Mouse (Mus musculus): ENCODE data around the gene Mical1. TPM values are rescaled to one million over a fixed set of nuclear protein-coding genes. Genes with fewer than 3 reads are reported as not detected.

Mical1 gene
- total RNA-seq, 2 experiments from 2014 or later: 5.9 to 6.9 TPM

DNA sequence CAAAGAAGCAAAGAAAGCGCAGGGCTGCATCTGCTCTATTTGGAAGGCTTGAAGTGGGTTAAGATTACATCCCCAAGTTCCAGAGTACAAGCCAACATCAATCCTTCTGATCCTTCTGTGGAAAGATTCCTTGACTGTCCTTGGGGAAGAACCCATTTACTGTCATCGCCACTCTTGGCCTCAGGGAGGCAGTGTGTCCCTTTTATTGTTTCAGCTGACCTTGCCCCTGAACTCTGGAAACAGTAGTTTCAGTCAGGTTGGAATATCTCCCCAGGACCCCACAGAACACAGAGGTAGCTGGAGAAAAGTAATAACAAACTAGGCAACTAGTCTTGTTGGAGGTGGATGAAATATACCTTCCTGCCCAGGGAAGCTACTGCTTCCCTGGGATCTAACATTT, 33.0 kb downstream of the Mical1 start:
- no peak overlapping the region for H3K4me3 ChIP-seq
- no peak for DNase-seq
- H3K27ac ChIP-seq: no peak overlapping the region
- intact Hi-C loops (cut with DNase I): loop anchor here (5.0 to 10.0 kb wide), 3 partner anchors 74 to 507 kb away; partner anchors contain the start of genes Ak9 and Fig4
- peak; percentile 57 for TF ChIP-seq CTCF (IDR thresholded peaks at IDR 0.05)

- Histone ChIP-seq H3K27ac (no peak overlapping the region), H3K4me3 (no peak overlapping the region)
- DNase-seq: no peak
- no peak for TF ChIP-seq CTCF (IDR thresholded peaks at IDR 0.05)
- intact Hi-C loops (cut with DNase I): loop anchor here (10.0 kb wide), 1 partner anchor 290 kb away; the partner anchor contains the start of genes Cep57l1 and Sesn1
These were observed 38.2 kb downstream of the Mical1 start for GRCm38 (mm10) chr10:41514301-41514700.

DNA sequence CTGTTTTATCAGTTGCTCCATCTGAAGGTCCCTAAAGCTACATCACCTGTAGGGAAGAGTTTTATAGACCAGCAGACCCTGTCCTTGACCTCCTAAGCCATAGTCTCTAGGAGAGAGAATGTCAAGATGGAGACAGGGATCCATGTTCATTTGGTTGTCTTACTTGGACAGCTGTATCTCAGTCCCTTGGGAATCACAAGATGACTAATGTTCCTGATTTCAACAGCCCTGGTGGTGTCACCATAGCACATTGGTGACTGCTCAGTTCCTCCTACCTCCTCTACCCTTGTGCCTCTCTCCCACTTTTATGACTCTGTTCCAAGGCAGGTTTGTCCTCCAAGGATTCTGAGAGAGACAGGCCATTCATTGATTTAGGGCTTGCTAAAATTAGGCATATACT, 38.8 kb downstream of the Mical1 start:
- Histone ChIP-seq H3K4me3 (no peak overlapping the region), H3K27ac (no peak overlapping the region)
- intact Hi-C loops (cut with DNase I): loop anchor here (10.0 kb wide), 1 partner anchor 290 kb away; the partner anchor contains the start of genes Cep57l1 and Sesn1
- DNase-seq: no peak
- no peak for TF ChIP-seq CTCF (IDR thresholded peaks at IDR 0.05)

DNA sequence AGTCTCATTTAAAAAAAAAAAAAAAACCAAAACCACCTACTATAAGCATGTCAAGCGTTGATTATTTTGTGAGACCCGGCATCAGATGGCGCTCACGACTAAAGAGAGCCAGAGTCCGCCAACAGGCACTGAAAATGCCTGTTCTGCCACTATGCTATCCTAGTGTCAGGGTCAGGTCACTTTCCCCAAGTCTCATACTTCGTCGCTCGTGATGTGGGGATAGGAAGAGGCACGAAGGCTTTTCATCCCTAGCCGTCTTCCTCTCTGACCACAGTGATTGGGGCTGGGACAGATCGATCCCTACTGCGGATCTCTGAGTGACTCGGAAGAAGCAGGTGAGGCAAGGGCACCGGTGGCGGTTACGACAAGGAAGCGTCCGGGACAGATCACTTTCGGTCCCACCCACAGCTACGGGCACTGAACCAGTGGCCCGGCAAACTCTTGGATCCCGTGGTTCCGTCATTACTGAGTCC, 42.4 kb downstream of the Mical1 start:
- Histone ChIP-seq H3K4me3 (peak overlapping the region; percentile 93), H3K27ac (peak overlapping the region; percentile 100)
- peak; percentile 83 for DNase-seq
- TF ChIP-seq CTCF (IDR thresholded peaks at IDR 0.05): peak; percentile 73
- intact Hi-C loops (cut with DNase I): loop anchor here (1.0 to 10.0 kb wide), 3 partner anchors 80 to 286 kb away; partner anchors contain the start of genes Cep57l1 and Sesn1

DNA sequence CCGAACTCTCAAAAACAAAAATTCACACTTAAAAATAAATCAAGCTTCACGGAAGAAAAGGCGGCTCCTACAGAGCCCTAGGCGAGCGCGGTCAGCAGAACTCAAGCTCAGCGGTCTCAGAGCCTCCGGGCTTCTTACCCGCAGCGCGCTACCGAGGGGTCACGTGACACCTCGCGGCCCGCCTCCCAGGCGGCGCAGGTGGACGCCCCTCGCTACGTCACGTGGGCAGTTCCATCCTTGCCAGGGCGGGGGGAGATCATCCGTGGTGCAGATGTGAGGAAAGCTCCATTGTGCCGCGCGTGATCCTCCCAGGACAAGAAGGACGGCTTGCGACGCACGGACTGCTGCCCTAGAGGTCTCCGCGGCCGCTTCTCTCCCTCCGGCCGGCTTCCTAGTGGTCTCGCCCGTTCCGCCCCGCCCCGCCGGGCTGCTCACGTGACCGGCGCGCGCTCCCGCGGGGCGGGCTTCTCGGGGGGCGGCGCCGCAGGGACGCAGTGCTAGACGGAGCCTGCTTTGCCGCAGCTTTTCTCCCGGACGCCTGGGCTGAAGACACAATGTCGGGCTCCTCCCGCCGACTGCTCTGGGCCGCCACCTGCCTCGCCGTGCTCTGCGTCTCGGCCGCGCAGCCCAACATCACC, 43.0 kb downstream of the Mical1 start, which contains the start of gene Cd164:
Gene Cd164, plus strand, starts transcription at position 434 of the 638 bp plus-strand sequence.
- H3K4me3 ChIP-seq: peak within 1 kb of the TSS; percentile 93
- TF ChIP-seq CTCF (IDR thresholded peaks at IDR 0.05): no peak
- intact Hi-C loops (cut with DNase I): loop anchor here (1.0 to 10.0 kb wide), 3 partner anchors 80 to 286 kb away; partner anchors contain the start of genes Cep57l1 and Sesn1

GRCm38 (mm10) chr10:41519640-41520409, 43.7 kb downstream of the Mical1 start:
- H3K27ac ChIP-seq: peak overlapping the region; percentile 100
- peak; percentile 81 for DNase-seq
- no peak for TF ChIP-seq CTCF (IDR thresholded peaks at IDR 0.05)
- intact Hi-C loops (cut with DNase I): loop anchor here (2.0 to 10.0 kb wide), 2 partner anchors 79 to 285 kb away; partner anchors contain the start of genes Cep57l1 and Sesn1
- H3K4me3 ChIP-seq: peak overlapping the region; percentile 93

More for the DNA sequence above, 43.0 kb downstream of the Mical1 start, which contains the start of gene Cd164:
- peak; percentile 96 for DNase-seq
- H3K27ac ChIP-seq: peak within 1 kb of the TSS; percentile 100

GRCm38 (mm10) chr10:41520410-41520673, 44.2 kb downstream of the Mical1 start:
- Histone ChIP-seq H3K4me3 (peak overlapping the region; percentile 93), H3K27ac (peak overlapping the region; percentile 100)
- intact Hi-C loops (cut with DNase I): no loop called here
- no peak for TF ChIP-seq CTCF (IDR thresholded peaks at IDR 0.05)
- DNase-seq: no peak

GRCm38 (mm10) chr10:41523386-41523785, 47.3 kb downstream of the Mical1 start:
- DNase-seq: no peak
- no peak overlapping the region for H3K4me3 ChIP-seq
- H3K27ac ChIP-seq: peak overlapping the region; percentile 4; the same call in 1 of the 2 replicates
- intact Hi-C loops (cut with DNase I): no loop called here
- no peak for TF ChIP-seq CTCF (IDR thresholded peaks at IDR 0.05)

- intact Hi-C loops (cut with DNase I): no loop called here
- H3K27ac ChIP-seq: no peak overlapping the region
- DNase-seq: no peak
- H3K4me3 ChIP-seq: no peak overlapping the region
- TF ChIP-seq CTCF (IDR thresholded peaks at IDR 0.05): no peak
These were observed 49.6 kb downstream of the Mical1 start for GRCm38 (mm10) chr10:41525696-41526095.

DNA sequence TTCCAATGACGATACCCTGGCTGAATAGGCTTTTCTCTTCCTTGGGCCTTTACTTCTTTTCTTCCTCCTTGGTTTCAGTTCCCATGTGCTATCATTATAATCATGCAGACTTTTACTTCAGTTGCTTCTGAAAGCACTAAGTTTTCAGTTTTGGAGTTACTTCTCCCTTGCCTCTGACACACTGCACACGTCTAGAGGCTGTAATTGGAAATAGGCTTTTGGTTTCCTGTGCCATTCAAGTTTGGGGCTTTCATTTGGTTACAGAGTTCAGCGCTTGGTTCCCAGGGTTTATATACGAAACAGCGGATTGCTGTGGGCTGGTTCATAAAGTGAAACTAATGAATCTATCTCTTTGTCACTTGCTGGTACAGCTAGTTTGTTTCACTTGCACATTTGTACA, 53.9 kb downstream of the Mical1 start:
- no peak for DNase-seq
- Histone ChIP-seq H3K4me3 (no peak overlapping the region), H3K27ac (no peak overlapping the region)
- intact Hi-C loops (cut with DNase I): loop anchor here (5.0 kb wide), 1 partner anchor 67 kb away; no protein-coding TSS in a partner anchor
- no peak for TF ChIP-seq CTCF (IDR thresholded peaks at IDR 0.05)

GRCm38 (mm10) chr10:41535991-41536390, 59.9 kb downstream of the Mical1 start:
- TF ChIP-seq CTCF (IDR thresholded peaks at IDR 0.05): no peak
- H3K4me3 ChIP-seq: no peak overlapping the region
- no peak for DNase-seq
- intact Hi-C loops (cut with DNase I): no loop called here
- H3K27ac ChIP-seq: no peak overlapping the region

Other genes with a start within 250 kb of the Mical1 start
- gene Fig4, start 173.1 kb upstream of the Mical1 start, total RNA-seq (2021): 1 to 10 TPM; 6.1 to 6.8 TPM
- gene Ak9, start 172.3 kb upstream of the Mical1 start, total RNA-seq (2021): not detected
- gene Zbtb24, start 25.9 kb upstream of the Mical1 start, total RNA-seq (2021): 1 to 10 TPM; 4.6 to 6.1 TPM
- 10 to 100 TPM; 11.1 TPM for gene Smpd2, start 14.1 kb downstream of the Mical1 start, total RNA-seq (2021)
- not detected for gene Ppil6, start 14.1 kb downstream of the Mical1 start, total RNA-seq (2021)
- gene Cd164, start 43.1 kb downstream of the Mical1 start, total RNA-seq (2021): 100 to 1,000 TPM; 133 to 157 TPM
- 1 to 10 TPM in 1 of 2 experiments, under 1 TPM in 1; 0.89 to 1.3 TPM for gene Ccdc162, start 240.3 kb downstream of the Mical1 start, total RNA-seq (2021)